Mouse (Mus musculus): Measurements from ENCODE around the gene Vkorc1l1.

Gene Vkorc1l1

DNA sequence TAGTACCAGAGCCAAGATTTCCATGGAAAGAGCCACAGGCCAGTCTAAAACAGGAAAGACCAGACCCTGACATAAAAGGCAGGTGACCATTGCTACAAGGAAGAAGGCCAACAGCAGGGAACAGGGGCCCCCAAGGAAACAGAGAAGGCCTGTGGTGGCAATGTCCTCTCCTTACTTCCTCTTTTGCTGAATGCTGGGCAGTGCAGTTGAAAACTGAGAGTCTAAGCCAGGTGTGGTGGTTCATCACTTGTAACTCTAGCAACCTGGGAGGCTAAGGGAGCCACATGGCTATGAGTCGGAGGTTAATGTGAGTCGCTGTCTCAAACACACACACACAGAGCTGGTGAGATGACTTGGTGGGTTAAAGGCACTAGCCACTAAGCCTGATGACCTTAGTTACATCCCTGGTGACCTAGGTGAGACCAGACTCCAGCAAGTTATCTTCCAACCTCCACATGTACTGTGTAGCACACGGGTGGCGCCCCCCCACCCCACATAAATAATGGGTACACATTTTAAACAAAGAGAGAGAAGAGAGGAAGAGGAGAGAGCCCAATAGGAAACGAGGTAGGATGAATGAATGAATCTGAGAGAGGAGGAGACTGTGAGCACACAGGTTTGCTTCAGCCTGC lies 59.7 kb downstream of the Vkorc1l1 start:
- DNase-seq (ENCODE audit: low spot score in 2 of 2): no peak

- peak; percentile 65 to 69 for DNase-seq (ENCODE audit: low spot score in 2 of 2)
Observed at GRCm38 (mm10) chr5:130002301-130003146, 60.8 kb downstream of the Vkorc1l1 start, which contains the start of gene Gusb. TSS of gene Gusb (minus strand) at chr5:130003049.

DNA sequence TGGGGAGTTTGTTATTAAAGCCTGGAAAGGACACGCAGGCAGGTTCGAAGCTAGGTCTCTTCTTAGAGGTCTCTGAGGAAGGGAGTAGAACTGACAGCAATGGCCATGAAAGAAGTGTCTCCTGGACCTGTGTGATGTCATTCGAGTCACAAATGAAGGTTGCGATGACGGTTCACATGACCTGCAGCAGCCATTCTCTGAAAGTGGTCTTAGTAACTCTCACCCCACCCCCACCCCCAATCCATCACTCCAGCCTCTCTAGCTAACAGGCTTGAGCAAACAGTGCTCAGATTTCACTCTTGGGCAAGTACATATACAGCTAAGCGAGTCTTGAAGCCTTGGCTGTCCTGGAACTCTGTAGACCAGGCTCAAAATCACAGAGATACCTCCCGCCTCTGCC lies 61.5 kb downstream of the Vkorc1l1 start:
- DNase-seq (ENCODE audit: low spot score in 2 of 2): no peak

DNA sequence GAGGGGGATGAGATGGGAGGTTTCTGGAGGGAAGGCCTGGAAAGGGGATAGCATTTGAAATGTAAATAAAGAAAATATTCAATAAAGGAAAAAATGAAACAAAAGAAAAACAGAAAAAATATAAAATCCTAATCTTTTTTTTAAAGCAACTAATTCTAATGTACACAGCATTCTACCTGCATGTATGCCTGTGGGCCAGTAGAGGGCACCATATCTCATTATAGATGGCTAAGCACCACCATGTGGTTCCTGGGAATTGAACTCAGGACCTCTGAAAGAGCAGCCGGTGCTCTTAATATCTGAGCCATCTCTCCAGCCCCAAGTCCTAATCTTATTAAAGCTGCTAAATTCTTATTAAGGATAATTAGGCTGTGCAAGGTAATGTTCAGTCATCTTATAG lies 65.6 kb downstream of the Vkorc1l1 start:
- DNase-seq (ENCODE audit: low spot score in 2 of 2): no peak

DNA sequence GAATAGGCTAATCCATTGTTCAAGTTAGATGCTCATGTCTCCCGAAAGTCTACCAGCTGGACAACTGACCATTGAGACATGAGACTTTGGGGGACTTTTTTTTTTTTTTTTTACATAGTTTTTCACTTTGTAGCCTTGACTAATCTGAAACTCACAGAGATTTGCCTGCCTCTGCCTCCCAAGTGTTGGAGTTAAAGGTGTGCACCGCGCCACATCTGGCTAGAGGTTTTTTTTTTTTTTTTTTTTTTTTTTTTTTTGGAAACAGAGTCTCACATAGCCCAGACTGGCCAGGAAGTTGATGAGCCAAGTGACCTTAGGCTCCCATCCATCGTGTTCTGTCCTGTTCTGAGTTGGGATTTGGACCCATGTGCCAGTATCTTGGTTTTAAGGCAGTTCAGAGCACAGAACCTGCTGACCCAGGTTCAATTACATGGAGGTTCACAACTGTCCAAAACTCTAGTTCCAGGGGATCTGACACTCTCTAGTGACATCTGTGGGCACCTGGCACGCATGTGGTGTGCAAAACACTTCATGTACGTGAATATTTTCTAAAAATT lies 66.3 kb downstream of the Vkorc1l1 start:
- DNase-seq (ENCODE audit: low spot score in 2 of 2): no peak

- no peak for DNase-seq (ENCODE audit: low spot score in 2 of 2)
Observed at GRCm38 (mm10) chr5:130009784-130010183, 68.0 kb downstream of the Vkorc1l1 start.

DNA sequence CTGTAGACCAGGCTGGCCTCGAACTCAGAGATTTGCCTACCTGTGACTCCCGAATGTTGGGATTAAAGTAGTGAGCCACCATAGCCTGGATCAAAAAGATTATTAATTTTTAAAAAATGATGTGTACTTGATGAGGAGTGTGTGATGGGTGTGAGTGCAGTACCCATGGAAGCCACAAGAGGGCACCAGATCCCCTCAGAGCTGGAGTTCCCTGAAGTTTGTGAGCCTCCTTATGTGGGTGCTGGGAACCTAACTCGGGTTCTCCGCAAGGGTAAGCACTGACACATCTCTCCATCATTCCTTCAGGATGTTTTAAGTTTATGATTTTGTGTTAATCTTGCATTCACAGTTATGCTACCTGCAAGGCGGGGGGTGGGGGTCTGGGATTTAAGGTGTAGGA lies 69.2 kb downstream of the Vkorc1l1 start:
- DNase-seq (ENCODE audit: low spot score in 2 of 2): no peak

DNA sequence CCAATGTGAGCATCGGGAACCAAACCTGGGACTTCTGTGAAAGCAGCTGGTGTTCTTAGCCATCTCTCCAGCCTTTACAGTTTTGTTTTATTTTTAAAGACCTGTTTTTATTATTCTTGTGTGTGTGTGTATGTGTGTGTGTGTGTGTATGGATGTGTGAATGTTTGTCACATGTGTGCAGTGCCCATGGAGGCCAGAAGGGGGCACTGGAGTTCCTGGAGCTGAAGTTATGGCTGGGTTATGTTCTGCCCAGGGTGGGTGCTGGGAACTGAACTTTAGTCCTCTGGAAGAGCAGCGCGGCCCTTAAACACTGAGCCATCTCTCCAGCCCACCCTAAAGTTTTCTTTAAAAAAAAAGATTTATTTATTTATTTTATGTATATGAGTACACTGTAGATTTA lies 73.3 kb downstream of the Vkorc1l1 start:
- no peak for DNase-seq (ENCODE audit: low spot score in 2 of 2)

GRCm38 (mm10) chr5:130019461-130019860 lies 77.7 kb downstream of the Vkorc1l1 start:
- DNase-seq (ENCODE audit: low spot score in 2 of 2): no peak

GRCm38 (mm10) chr5:130021361-130021966 lies 79.7 kb downstream of the Vkorc1l1 start:
- DNase-seq (ENCODE audit: low spot score in 2 of 2): no peak

GRCm38 (mm10) chr5:130022366-130022765 lies 80.6 kb downstream of the Vkorc1l1 start:
- no peak for DNase-seq (ENCODE audit: low spot score in 2 of 2)

GRCm38 (mm10) chr5:130023067-130023766 lies 81.4 kb downstream of the Vkorc1l1 start:
- no peak for DNase-seq (ENCODE audit: low spot score in 2 of 2)

DNA sequence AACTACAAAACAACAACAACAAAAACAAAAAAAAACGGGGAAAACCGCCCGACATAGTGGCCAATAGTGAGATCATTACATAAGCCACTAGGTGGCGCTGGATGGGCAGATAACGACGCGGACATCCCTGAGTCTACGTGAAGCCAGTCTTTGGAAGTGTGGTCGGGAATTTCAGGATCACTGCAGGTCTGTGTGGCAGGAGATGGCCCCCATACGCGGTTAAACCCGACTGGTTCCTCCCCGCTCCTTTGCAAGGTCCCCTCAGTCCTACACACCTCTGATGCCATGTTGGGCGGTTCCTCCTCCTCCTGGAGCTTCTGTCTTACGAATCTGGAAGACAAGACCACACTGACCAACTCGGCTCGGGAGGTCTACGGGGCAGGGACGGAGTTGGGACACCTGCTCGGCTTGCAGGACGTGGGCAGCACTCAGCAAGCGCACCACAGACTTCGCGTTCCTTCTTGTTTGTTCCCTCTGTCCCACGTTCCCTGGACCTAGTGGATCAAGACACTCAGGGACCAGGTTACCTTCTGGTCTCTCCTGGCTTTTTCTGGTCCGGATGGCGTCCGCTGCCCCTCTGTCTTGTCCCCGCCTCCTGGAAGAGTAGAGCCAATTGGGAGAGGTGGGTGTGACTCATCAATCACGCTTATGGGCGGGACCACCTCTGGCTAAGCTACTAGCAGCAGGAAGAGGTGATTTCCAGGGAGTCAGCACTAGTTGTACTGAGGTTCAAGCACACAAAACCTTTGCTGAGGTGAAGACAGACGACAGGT lies 82.2 kb downstream of the Vkorc1l1 start:
- DNase-seq (ENCODE audit: low spot score in 2 of 2): peak; percentile 59 to 62

- no peak for DNase-seq (ENCODE audit: low spot score in 2 of 2)
Observed at GRCm38 (mm10) chr5:130027134-130027533, 85.4 kb downstream of the Vkorc1l1 start.

- DNase-seq (ENCODE audit: low spot score in 2 of 2): no peak
Observed at GRCm38 (mm10) chr5:130027696-130028095, 85.9 kb downstream of the Vkorc1l1 start.

DNA sequence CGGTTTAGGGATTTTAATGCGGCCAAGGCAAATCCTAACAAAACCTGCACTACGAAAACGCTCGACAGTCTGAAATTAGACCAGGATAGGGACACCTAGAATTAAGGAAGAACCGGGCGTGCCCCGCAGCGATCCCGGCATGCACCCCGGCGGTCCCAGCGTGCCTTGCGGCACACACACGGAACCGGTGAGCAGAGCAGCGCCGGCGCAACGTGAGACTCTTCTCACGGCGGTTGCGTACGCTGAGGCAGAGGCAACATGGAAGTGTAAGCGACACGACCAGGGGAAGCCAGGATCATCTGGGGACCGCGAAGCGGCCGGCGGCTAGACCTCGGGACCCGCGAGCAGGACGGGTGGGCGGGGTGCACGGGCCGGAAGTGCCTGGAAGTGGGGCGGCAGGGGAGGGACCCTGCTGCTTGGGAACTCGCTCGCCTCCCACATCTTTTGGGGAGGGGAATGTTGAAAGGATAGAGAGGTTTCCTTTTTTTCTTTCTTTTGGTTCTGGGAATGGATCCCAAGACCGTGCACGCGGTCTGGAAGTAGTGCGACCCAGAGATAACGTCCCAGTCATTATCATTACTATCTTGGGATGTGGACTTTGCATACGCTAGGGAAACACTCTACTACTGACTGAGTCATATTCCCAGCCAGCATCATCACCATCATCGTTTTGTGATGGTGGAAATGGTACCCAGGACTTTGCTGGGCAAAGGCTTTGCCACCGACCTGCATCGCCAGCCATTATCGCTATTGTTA lies 87.5 kb downstream of the Vkorc1l1 start, which contains the start of the genes Asl and Crcp:
TSS of gene Asl (minus strand) at position 106 of the 756 bp plus-strand sequence.
TSS of gene Crcp (plus strand) at position 149 of the 756 bp plus-strand sequence.
- DNase-seq (ENCODE audit: low spot score in 2 of 2): peak; percentile 72 to 83

GRCm38 (mm10) chr5:130031410-130032390 lies 89.9 kb downstream of the Vkorc1l1 start:
- DNase-seq (ENCODE audit: low spot score in 2 of 2): no peak

GRCm38 (mm10) chr5:130033869-130034268 lies 92.1 kb downstream of the Vkorc1l1 start:
- no peak for DNase-seq (ENCODE audit: low spot score in 2 of 2)

Measured in frontal cortex, postnatal 14 days (tissue).